Mouse (Mus musculus): ENCODE measurements around the gene Kcnn1.

The Kcnn1 gene

GRCm38 (mm10) chr8:70795370-70795769 is 67.7 kb downstream of the Kcnn1 start:
- no peak for DNase-seq (ENCODE audit: extremely low read depth, low read depth, low spot score)

DNA sequence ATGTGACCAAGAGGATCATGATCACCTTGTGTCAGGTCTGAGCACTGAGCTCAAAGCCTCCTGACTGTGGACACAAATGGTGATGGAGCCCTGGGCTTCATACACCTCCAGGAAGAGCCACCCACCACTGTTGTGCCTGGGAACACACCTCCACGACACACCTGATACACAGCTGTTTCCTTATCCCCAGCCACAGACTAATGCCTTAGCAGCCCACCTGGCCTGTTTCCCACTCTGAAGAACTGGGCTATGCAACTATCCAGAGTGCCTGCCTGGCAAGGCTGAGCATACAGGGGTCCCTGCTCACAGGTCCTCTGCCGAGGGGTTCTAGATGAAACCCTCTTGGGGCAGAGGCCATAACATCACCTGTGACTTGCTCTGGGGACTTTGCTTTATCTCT is 68.8 kb downstream of the Kcnn1 start:
- no peak for DNase-seq (ENCODE audit: extremely low read depth, low read depth, low spot score)

DNA sequence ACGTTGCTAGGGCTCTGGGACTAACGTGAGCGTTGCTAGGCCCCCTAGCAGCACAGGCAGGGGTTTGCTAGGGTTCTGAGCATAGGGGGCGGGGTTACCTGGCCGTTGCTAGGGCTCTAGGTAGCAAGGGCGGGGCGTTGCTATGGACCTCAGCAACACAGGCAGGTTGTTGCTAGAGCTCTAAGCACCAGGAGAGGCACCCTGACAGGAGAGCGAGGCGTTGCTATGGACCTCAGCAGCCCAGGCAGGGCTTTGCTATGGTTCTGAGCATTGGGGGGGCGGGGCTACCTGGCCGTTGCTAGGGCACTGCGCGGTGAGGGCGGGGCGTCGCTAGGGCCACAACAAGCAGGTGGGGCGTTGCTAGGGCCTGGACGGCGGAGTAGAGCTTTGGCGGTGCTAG is 70.4 kb downstream of the Kcnn1 start:
- no peak for DNase-seq (ENCODE audit: extremely low read depth, low read depth, low spot score)

Data from fat pad, adult 2 months (tissue).